Mouse (Mus musculus): ENCODE results near the gene Ccdc157.

DNA sequence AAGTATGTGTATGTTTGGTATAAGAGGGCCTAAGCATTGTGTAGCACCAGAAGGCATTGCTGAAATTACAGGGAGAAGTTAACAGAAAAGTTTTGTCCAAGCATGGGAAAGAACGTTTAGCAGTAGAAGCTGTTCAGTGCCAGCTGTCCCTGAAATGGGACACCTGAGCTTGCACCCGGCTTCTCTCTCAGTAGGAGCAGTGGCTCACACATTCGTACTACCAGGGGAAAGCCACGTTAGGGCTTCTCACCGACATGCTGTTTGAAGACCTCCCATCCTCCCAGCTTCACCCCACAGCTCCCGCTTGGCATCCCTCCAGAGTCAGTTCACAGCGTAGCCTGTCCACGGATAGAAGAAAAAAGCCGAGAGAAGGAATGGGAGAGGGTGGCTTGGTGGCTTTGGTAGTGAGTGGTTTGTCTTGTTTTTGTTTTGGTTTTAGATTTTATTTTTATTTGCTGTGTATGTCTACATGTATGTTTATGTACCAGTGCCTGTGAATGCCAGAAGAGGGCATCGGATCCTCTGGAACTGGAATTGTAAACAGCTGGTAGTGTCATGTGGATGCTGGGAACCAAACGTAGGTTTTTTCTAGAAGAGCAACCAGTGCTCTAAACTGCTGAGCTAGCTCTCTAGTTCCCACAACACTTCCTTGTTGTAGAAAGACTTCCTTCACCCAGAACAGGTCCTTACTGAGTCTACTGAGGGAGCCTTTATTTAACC, 42.0 kb upstream of the Ccdc157 start:
- TF ChIP-seq CTCF (IDR thresholded peaks at IDR 0.05; ENCODE audit: low read depth) (no peak), EP300 (IDR thresholded peaks at IDR 0.05; ENCODE audit: low read depth) (no peak)

Data from liver, embryonic 14.5 days (tissue).